Mouse (Mus musculus): ENCODE measurements around the gene Mrpl58.

- TF ChIP-seq CTCF (IDR thresholded peaks at IDR 0.05; ENCODE audit: low read depth, low read length) (no peak), TAL1 (conservative IDR thresholded peaks at IDR 0.05; ENCODE audit: low read depth, low read length) (no peak), GATA1 (IDR thresholded peaks at IDR 0.05; ENCODE audit: borderline replicate concordance, low read length) (no peak)
Measured at GRCm38 (mm10) chr11:115420336-115421190, 17.0 kb downstream of the Mrpl58 start.
